Mouse (Mus musculus): ENCODE data around the gene Arfgap3. TPM values are rescaled to one million over a fixed set of nuclear protein-coding genes. Genes with fewer than 3 reads are reported as not detected.
A peak's percentile ranks its signal among the peaks of the same experiment; 100 is the strongest.

Arfgap3 gene
- polyA plus RNA-seq, 1 experiment: 21.5 TPM

GRCm38 (mm10) chr15:83252060-83252459 is 98.0 kb downstream of the Arfgap3 start:
- Histone ChIP-seq H3K4me3 (replicated peaks; ENCODE audit: insufficient read depth, low read depth, low read length) (no peak overlapping the region), H3K27me3 (ENCODE audit: control insufficient read depth, insufficient read depth, low read length) (peaks cover 3% of the 10 kb centered on the region; the same call in 1 of the 2 replicates), H3K4me1 (ENCODE audit: control insufficient read depth, insufficient read depth, low read length) (no peaks in the 10 kb centered on the region; the same call in 1 of the 2 replicates), H3K27ac (ENCODE audit: insufficient read depth, low read length) (no peak overlapping the region)
- 20% methylated on average over 14 of the region's 14 CpGs for WGBS
- TF ChIP-seq POLR2A (IDR thresholded peaks at IDR 0.05; ENCODE audit: borderline replicate concordance, insufficient read depth, low read length) (no peak), CTCF (IDR thresholded peaks at IDR 0.05; ENCODE audit: borderline replicate concordance, insufficient read depth, low read depth, low read length) (no peak)
- no peak for DNase-seq

GRCm38 (mm10) chr15:83251176-83252004 is 98.7 kb downstream of the Arfgap3 start, which contains the start of gene A4galt:
TSS of gene A4galt (minus strand) at chr15:83251774.
- 3% methylated on average over 66 of the region's 66 CpGs for WGBS
- DNase-seq: no peak
- TF ChIP-seq POLR2A (IDR thresholded peaks at IDR 0.05; ENCODE audit: borderline replicate concordance, insufficient read depth, low read length) (no peak), CTCF (IDR thresholded peaks at IDR 0.05; ENCODE audit: borderline replicate concordance, insufficient read depth, low read depth, low read length) (no peak)
- H3K4me3 ChIP-seq (replicated peaks; ENCODE audit: insufficient read depth, low read depth, low read length): peak within 1 kb of the TSS; percentile 19
- H3K4me1 ChIP-seq (ENCODE audit: control insufficient read depth, insufficient read depth, low read length): no peaks in the 10 kb centered on the region; the same call in 1 of the 2 replicates
- H3K27me3 ChIP-seq (ENCODE audit: control insufficient read depth, insufficient read depth, low read length): peaks cover 3% of the 10 kb centered on the region; the same call in 1 of the 2 replicates
- H3K27ac ChIP-seq (ENCODE audit: insufficient read depth, low read length): no peak within 1 kb of the TSS

GRCm38 (mm10) chr15:83250651-83251175 is 99.3 kb downstream of the Arfgap3 start:
- WGBS: 6% methylated on average over 20 of the region's 20 CpGs
- no peak for DNase-seq
- peaks cover 3% of the 10 kb centered on the region; the same call in 1 of the 2 replicates for H3K27me3 ChIP-seq (ENCODE audit: control insufficient read depth, insufficient read depth, low read length)
- no peaks in the 10 kb centered on the region; the same call in 1 of the 2 replicates for H3K4me1 ChIP-seq (ENCODE audit: control insufficient read depth, insufficient read depth, low read length)
- peak overlapping the region; percentile 17 for H3K4me3 ChIP-seq (replicated peaks; ENCODE audit: insufficient read depth, low read depth, low read length)
- TF ChIP-seq POLR2A (IDR thresholded peaks at IDR 0.05; ENCODE audit: borderline replicate concordance, insufficient read depth, low read length): no peak
- TF ChIP-seq CTCF (IDR thresholded peaks at IDR 0.05; ENCODE audit: borderline replicate concordance, insufficient read depth, low read depth, low read length): no peak
- H3K27ac ChIP-seq (ENCODE audit: insufficient read depth, low read length): no peak overlapping the region

Other genes starting within 250 kb of the Arfgap3 start
- 109 and 114 TPM in 2 replicates for gene Rrp7a, start 227.4 kb downstream of the Arfgap3 start, polyA plus RNA-seq (2012; rRNA removed)
- gene Poldip3, start 200.9 kb downstream of the Arfgap3 start, polyA plus RNA-seq (2012; rRNA removed): 73.3 and 74.1 TPM in 2 replicates
- gene Cyb5r3, start 177.7 kb downstream of the Arfgap3 start, polyA plus RNA-seq (2012; rRNA removed): 63.5 and 68.6 TPM in 2 replicates
- 3.7 and 5.0 TPM in 2 replicates for gene A4galt, start 98.5 kb downstream of the Arfgap3 start, polyA plus RNA-seq (2012; rRNA removed)
- 84.7 and 94.9 TPM in 2 replicates for gene Pacsin2, start 114.4 kb upstream of the Arfgap3 start, polyA plus RNA-seq (2012; rRNA removed)
- 33.9 and 36.8 TPM in 2 replicates for gene Ttll1, start 160.6 kb upstream of the Arfgap3 start, polyA plus RNA-seq (2012; rRNA removed)
- 0.31 and 0.84 TPM in 2 replicates for gene Bik, start 176.6 kb upstream of the Arfgap3 start, polyA plus RNA-seq (2012; rRNA removed)
- 12.2 and 13.7 TPM in 2 replicates for gene Tspo, start 213.3 kb upstream of the Arfgap3 start, polyA plus RNA-seq (2012; rRNA removed)
- gene Mcat, start 213.5 kb upstream of the Arfgap3 start, polyA plus RNA-seq (2012; rRNA removed): 22.9 and 25.0 TPM in 2 replicates
- gene Ttll12, start 244.9 kb upstream of the Arfgap3 start, polyA plus RNA-seq (2012; rRNA removed): 15.7 and 16.1 TPM in 2 replicates

Data from cerebellum, adult 2 months (tissue).